Mouse (Mus musculus) hindbrain, embryonic 15.5 days (tissue): ENCODE results near the gene Mpzl3. TPM values are rescaled to one million over a fixed set of nuclear protein-coding genes. Genes with fewer than 3 reads are reported as not detected.

ENCODE experiments used
- ATAC-seq: fragments of 200-750 bp; cut with Nextera tagmentation; 2 replicates; pipeline ENCODE4 v1.8.0; 2017; ENCODE audit warnings: low read depth, moderate number of reproducible peaks, moderate TSS enrichment; ENCODE audit not compliant: low FRiP score
- H3K27ac ChIP-seq: fragments of 300-500 bp; sonication (generic); replicated peaks from 2 replicates; pipeline ENCODE4 v1.5.1; 2015; ENCODE audit warnings: mild to moderate bottlenecking, inconsistent platforms
- H3K27me3 ChIP-seq: fragments of 300-500 bp; sonication (generic); 2 replicates; pipeline ENCODE4 v1.6.1; 2015; ENCODE audit warnings: control low read depth, inconsistent platforms
- H3K36me3 ChIP-seq: fragments of 300-500 bp; sonication (generic); 2 replicates; pipeline ENCODE4 v1.6.1; 2015; ENCODE audit warnings: control low read depth, inconsistent platforms
- H3K4me1 ChIP-seq: fragments of 300-500 bp; sonication (generic); replicated peaks from 2 replicates; pipeline ENCODE4 v1.6.1; 2015; ENCODE audit warnings: control low read depth, inconsistent platforms
- H3K4me2 ChIP-seq: fragments of 300-500 bp; sonication (generic); 2 replicates; pipeline ENCODE4 v1.6.1; 2015; ENCODE audit warnings: moderate library complexity, mild to moderate bottlenecking, inconsistent platforms
- H3K4me3 ChIP-seq: fragments of 300-500 bp; sonication (generic); 2 replicates; pipeline ENCODE4 v1.5.1; 2015; ENCODE audit warnings: mild to moderate bottlenecking, inconsistent platforms
- H3K9ac ChIP-seq: fragments of 300-500 bp; sonication (generic); 2 replicates; pipeline ENCODE4 v1.6.1; 2015; ENCODE audit warnings: inconsistent platforms
- H3K9me3 ChIP-seq: fragments of 300-500 bp; sonication (generic); 2 replicates; pipeline ENCODE4 v1.6.1; 2016; ENCODE audit warnings: control low read depth, inconsistent platforms
- WGBS: fragments of 180-500 bp; shearing (Covaris S2); methylation state at CpG from one replicate; pipeline ENCODE4 v1.1.7; 2015; 5-methylcytosine and 5-hydroxymethylcytosine counted together
- polyA plus RNA-seq: library from polyadenylated mRNA; unstranded; fragments of >200 nt; fragmentation: Nextera tagmentation; extraction: Ambion mirVana; gene quantifications from 2 replicates; pipeline ENCODE4 v1.2.1, GENCODE M21; 2015

Gene Mpzl3
- polyA plus RNA-seq, 1 experiment from 2014 or later: 1.3 TPM

- Histone ChIP-seq H3K27me3 (peaks cover 37% of the 10 kb centered on the region), H3K4me2 (no peak overlapping the region)
Measured at GRCm38 (mm10) chr9:45049731-45050130, 5.3 kb upstream of the Mpzl3 start.

GRCm38 (mm10) chr9:45050301-45050700 lies 4.7 kb upstream of the Mpzl3 start:
- Histone ChIP-seq H3K27ac (no peak overlapping the region), H3K4me1 (peaks cover 3% of the 10 kb centered on the region; the same call in 1 of the 2 replicates), H3K36me3 (no peaks in the 10 kb centered on the region), H3K9me3 (no peaks in the 10 kb centered on the region), H3K4me2 (no peak overlapping the region), H3K9ac (no peak overlapping the region), H3K27me3 (peaks cover 32% of the 10 kb centered on the region), H3K4me3 (no peak overlapping the region)
- 87% methylated on average over 2 of the region's 2 CpGs for WGBS
- ATAC-seq: no peak

More at GRCm38 (mm10) chr9:45049731-45050130, 5.3 kb upstream of the Mpzl3 start:
- peaks cover 3% of the 10 kb centered on the region; the same call in 1 of the 2 replicates for H3K4me1 ChIP-seq
- no peak for ATAC-seq
- no peak overlapping the region for H3K9ac ChIP-seq
- no peak overlapping the region for H3K4me3 ChIP-seq
- H3K9me3 ChIP-seq: no peaks in the 10 kb centered on the region
- no peaks in the 10 kb centered on the region for H3K36me3 ChIP-seq
- H3K27ac ChIP-seq: no peak overlapping the region
- 70% methylated on average over 1 of the region's 1 CpGs for WGBS

- no peak for ATAC-seq
- WGBS: 57% methylated on average over 5 of the region's 5 CpGs
Measured at GRCm38 (mm10) chr9:45058304-45058940, 3.4 kb downstream of the Mpzl3 start.

GRCm38 (mm10) chr9:45060151-45060550 lies 5.2 kb downstream of the Mpzl3 start:
- H3K27me3 ChIP-seq: peaks cover 7% of the 10 kb centered on the region; the same call in 1 of the 2 replicates
- no peak for ATAC-seq
- H3K9ac ChIP-seq: no peak overlapping the region
- H3K4me2 ChIP-seq: no peak overlapping the region
- no peaks in the 10 kb centered on the region for H3K9me3 ChIP-seq
- no peaks in the 10 kb centered on the region for H3K36me3 ChIP-seq
- H3K4me3 ChIP-seq: no peak overlapping the region
- H3K27ac ChIP-seq: no peak overlapping the region
- H3K4me1 ChIP-seq: 0 out of 2 replicates have a peak, but pooled peaks cover 3% of the 10 kb centered on the region
- 49% methylated on average over 7 of the region's 7 CpGs for WGBS

More at GRCm38 (mm10) chr9:45058304-45058940, 3.4 kb downstream of the Mpzl3 start:
- no peak overlapping the region for H3K27ac ChIP-seq
- H3K27me3 ChIP-seq: peaks cover 10% of the 10 kb centered on the region
- no peaks in the 10 kb centered on the region for H3K36me3 ChIP-seq
- H3K4me2 ChIP-seq: no peak overlapping the region
- no peaks in the 10 kb centered on the region for H3K9me3 ChIP-seq
- no peak overlapping the region for H3K9ac ChIP-seq
- peaks cover 6% of the 10 kb centered on the region; the same call in 1 of the 2 replicates for H3K4me1 ChIP-seq
- no peak overlapping the region for H3K4me3 ChIP-seq

GRCm38 (mm10) chr9:45062677-45063076 lies 7.7 kb downstream of the Mpzl3 start:
- H3K4me3 ChIP-seq: no peak overlapping the region
- no peaks in the 10 kb centered on the region for H3K36me3 ChIP-seq
- H3K27ac ChIP-seq: no peak overlapping the region
- no peak overlapping the region for H3K9ac ChIP-seq
- H3K27me3 ChIP-seq: peaks cover 7% of the 10 kb centered on the region; the same call in 1 of the 2 replicates
- no peak for ATAC-seq
- H3K9me3 ChIP-seq: no peaks in the 10 kb centered on the region
- 74% methylated on average over 3 of the region's 3 CpGs for WGBS
- H3K4me1 ChIP-seq: no peaks in the 10 kb centered on the region
- no peak overlapping the region for H3K4me2 ChIP-seq

- 88% methylated on average over 6 of the region's 6 CpGs for WGBS
- no peak overlapping the region for H3K4me2 ChIP-seq
- ATAC-seq: no peak
Measured at GRCm38 (mm10) chr9:45064421-45064820, 9.4 kb downstream of the Mpzl3 start.

GRCm38 (mm10) chr9:45066735-45067134 lies 11.7 kb downstream of the Mpzl3 start:
- H3K9ac ChIP-seq: no peak overlapping the region
- 87% methylated on average over 4 of the region's 4 CpGs for WGBS
- H3K4me2 ChIP-seq: no peak overlapping the region
- H3K27me3 ChIP-seq: no peaks in the 10 kb centered on the region
- no peak overlapping the region for H3K4me3 ChIP-seq
- no peak for ATAC-seq
- H3K36me3 ChIP-seq: no peaks in the 10 kb centered on the region
- no peak overlapping the region for H3K27ac ChIP-seq
- H3K4me1 ChIP-seq: no peaks in the 10 kb centered on the region
- no peaks in the 10 kb centered on the region for H3K9me3 ChIP-seq

More at GRCm38 (mm10) chr9:45064421-45064820, 9.4 kb downstream of the Mpzl3 start:
- H3K4me3 ChIP-seq: no peak overlapping the region
- no peaks in the 10 kb centered on the region for H3K9me3 ChIP-seq
- H3K4me1 ChIP-seq: no peaks in the 10 kb centered on the region
- no peaks in the 10 kb centered on the region for H3K36me3 ChIP-seq
- no peak overlapping the region for H3K27ac ChIP-seq
- no peak overlapping the region for H3K9ac ChIP-seq
- H3K27me3 ChIP-seq: no peaks in the 10 kb centered on the region

GRCm38 (mm10) chr9:45071800-45072199 lies 16.8 kb downstream of the Mpzl3 start:
- ATAC-seq: no peak
- H3K27ac ChIP-seq: no peak overlapping the region
- WGBS: 68% methylated on average over 3 of the region's 3 CpGs
- no peaks in the 10 kb centered on the region for H3K36me3 ChIP-seq
- H3K9me3 ChIP-seq: no peaks in the 10 kb centered on the region
- no peak overlapping the region for H3K4me3 ChIP-seq
- no peak overlapping the region for H3K4me2 ChIP-seq
- no peak overlapping the region for H3K9ac ChIP-seq
- no peaks in the 10 kb centered on the region for H3K27me3 ChIP-seq
- H3K4me1 ChIP-seq: no peaks in the 10 kb centered on the region

GRCm38 (mm10) chr9:45077859-45078258 lies 22.9 kb downstream of the Mpzl3 start:
- 76% methylated on average over 3 of the region's 3 CpGs for WGBS
- Histone ChIP-seq H3K36me3 (no peaks in the 10 kb centered on the region), H3K9me3 (no peaks in the 10 kb centered on the region), H3K27ac (no peak overlapping the region), H3K4me1 (no peaks in the 10 kb centered on the region), H3K4me2 (no peak overlapping the region), H3K27me3 (no peaks in the 10 kb centered on the region), H3K9ac (no peak overlapping the region), H3K4me3 (no peak overlapping the region)
- ATAC-seq: no peak

- Histone ChIP-seq H3K36me3 (no peaks in the 10 kb centered on the region), H3K9ac (no peak within 1 kb of the TSS), H3K4me2 (no peak within 1 kb of the TSS), H3K27ac (no peak within 1 kb of the TSS), H3K27me3 (no peaks in the 10 kb centered on the region), H3K4me1 (no peaks in the 10 kb centered on the region), H3K9me3 (no peaks in the 10 kb centered on the region), H3K4me3 (no peak within 1 kb of the TSS)
- WGBS: 83% methylated on average over 5 of the region's 5 CpGs
- no peak for ATAC-seq
Measured at GRCm38 (mm10) chr9:45079011-45079410, 24.0 kb downstream of the Mpzl3 start, which contains the start of gene Jaml. Jaml (plus strand) TSS chr9:45079183.

- 88% methylated on average over 3 of the region's 3 CpGs for WGBS
- ATAC-seq: no peak
- Histone ChIP-seq H3K27ac (no peak overlapping the region), H3K9me3 (no peaks in the 10 kb centered on the region), H3K4me1 (no peaks in the 10 kb centered on the region), H3K4me3 (no peak overlapping the region), H3K4me2 (no peak overlapping the region), H3K36me3 (no peaks in the 10 kb centered on the region), H3K9ac (no peak overlapping the region), H3K27me3 (no peaks in the 10 kb centered on the region)
Measured at GRCm38 (mm10) chr9:45083132-45083531, 28.1 kb downstream of the Mpzl3 start.

- H3K4me3 ChIP-seq: no peak overlapping the region
- no peak overlapping the region for H3K4me2 ChIP-seq
- H3K4me1 ChIP-seq: no peaks in the 10 kb centered on the region
- no peak overlapping the region for H3K27ac ChIP-seq
- WGBS: 76% methylated on average over 5 of the region's 5 CpGs
- no peaks in the 10 kb centered on the region for H3K27me3 ChIP-seq
- H3K36me3 ChIP-seq: no peaks in the 10 kb centered on the region
- no peak overlapping the region for H3K9ac ChIP-seq
- no peak for ATAC-seq
- H3K9me3 ChIP-seq: no peaks in the 10 kb centered on the region
Measured at GRCm38 (mm10) chr9:45084556-45084955, 29.6 kb downstream of the Mpzl3 start.
